Mouse (Mus musculus) spleen, postnatal 10 days (tissue): Measurements from ENCODE around the gene Rab13.
"Not testable (repeated sequence)": the region's sequence is repeated elsewhere in the genome, so short reads cannot be mapped to it uniquely, and the experiment has no call there.

Source experiments
- DNase-seq, 2 experiments: peaks; one replicate each; pipeline ENCODE4 v3.0.0; 2021 to 2022; ENCODE audit warnings: low spot score in 2 of 2

Rab13 gene

DNA sequence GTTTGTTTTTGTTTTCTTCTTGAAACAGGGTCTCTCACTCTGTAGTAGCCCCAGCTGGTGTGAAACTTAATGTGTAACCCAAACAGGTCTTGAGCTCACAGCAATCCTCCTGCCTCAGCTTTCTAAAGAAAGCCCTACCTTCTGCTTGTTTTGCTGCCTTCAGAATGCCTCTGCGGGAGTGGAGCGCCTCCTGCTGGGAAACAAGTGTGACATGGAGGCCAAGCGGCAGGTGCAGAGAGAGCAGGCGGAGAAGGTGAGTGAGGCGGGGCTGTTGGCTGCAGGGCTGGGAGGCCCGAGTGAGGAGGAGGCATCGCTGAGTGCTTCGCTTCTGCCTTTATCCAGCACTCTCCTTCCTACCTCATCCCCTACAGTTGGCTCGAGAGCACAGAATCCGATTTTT, 10.8 kb downstream of the Rab13 start:
- DNase-seq: no peak

DNA sequence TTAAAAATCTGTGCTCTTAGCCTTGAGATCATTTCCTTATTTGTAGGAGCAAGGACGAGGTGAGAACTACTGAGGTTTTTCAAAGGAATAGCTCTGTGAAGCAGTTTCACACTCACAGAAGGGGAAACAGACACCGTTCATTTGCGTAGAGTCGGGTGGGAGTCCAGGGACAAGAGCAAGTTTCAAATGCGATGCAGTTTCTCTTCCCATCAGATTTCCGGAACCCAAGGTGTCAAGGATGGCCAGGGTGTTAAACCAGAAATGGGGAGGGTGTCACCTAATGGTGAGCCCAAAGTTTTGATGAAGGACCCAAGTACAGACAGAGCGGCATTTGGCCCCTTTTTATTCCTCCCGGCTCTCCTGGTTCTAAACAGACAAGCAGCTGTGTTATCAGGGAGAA, 17.6 kb downstream of the Rab13 start:
- DNase-seq: peak in 1 of 2 experiments; percentile 29

DNA sequence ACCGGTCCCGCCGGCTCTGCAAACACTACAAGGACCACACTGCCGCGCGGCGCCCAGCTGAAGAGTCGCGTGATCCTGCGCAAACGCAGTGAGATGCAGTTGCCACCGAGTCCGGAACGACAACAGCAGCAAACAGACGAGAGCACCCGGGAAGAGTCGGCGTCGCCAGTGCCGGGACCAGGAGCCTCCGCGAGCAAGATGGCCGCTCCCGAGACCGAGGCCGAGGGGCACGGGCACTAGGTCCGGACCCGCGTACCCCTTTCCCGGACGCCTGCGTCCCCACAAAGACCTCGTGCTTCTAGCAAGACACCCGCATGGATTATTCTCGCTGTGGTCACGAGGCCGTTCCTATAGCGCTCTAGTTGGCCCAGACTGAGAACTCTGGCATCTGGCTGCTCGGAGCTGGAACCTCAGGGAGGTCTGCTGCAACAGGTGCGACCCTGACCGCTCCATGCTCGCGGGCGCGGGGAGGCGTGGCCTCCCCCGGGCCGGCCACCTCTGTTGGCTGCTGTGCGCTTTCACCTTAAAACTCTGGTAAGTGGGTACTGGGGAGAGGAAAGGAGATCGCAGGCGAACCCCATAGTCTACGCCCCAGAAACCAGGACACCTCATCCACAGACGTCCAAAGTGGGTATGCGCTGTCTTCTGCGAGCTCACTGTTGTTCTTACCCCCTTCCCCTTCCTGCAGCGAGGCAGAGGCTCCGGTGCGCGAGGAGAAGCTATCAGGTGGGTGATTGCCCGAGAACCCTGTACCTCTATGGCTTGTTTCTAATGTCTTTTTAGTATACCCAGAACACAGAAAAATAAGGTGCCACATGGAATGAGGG, 18.2 kb downstream of the Rab13 start, which contains the start of gene Jtb:
Gene Jtb (plus strand): TSS at position 91 of the 827 bp plus-strand sequence.
- DNase-seq: peak; percentile 70 to 90

DNA sequence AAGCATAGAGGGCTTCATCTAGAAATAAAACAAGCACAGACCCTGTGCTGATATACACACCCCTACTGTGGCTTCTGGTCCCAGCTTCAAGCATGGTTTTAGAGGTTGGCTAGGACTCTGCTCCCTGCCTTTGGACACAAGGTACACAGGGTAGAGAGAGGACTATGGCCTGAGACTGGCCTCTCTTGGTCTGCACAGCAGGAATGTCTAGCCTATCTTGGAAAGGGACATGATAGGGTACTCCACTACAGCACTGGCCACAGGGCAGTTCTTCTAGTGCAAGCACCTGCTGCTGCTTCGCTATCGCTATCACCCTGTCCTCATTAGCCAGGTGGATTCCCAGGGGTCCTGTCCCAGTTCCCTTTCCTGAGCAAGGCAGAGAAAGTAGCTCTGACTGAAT, 27.8 kb downstream of the Rab13 start:
- no peak for DNase-seq

DNA sequence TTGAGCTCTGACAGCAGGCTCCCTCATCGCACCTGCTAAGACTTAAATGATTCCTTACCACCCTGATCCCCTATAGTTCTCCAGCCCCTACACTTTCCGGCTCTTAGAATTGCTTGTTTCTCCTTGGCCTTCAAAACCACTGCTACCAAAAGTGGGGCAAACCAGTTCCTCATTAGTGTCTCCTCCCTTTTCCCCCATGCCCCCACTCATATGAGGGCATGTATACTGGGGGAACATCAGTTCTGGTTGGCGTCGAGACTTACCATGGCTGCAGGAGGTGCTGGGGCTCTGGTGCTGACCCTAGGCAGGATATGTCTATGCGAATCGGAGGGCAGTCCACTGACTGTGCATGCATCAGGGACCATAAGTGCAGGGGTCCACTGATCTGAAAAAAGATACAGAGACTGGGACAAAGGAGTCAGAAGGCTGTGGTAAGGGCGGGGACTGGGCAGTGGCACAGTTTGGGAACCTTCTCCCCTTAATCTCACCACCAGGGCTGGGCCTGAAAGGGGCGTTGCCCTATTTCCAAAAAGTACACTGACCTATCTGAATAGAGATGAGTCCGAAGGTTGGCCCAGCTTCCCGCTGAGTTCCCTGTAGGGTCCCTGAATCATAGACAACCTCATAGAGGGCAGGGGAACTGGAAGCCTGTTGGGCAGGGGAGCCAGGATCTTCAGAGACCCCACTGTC, 28.3 kb downstream of the Rab13 start:
- no peak for DNase-seq

DNA sequence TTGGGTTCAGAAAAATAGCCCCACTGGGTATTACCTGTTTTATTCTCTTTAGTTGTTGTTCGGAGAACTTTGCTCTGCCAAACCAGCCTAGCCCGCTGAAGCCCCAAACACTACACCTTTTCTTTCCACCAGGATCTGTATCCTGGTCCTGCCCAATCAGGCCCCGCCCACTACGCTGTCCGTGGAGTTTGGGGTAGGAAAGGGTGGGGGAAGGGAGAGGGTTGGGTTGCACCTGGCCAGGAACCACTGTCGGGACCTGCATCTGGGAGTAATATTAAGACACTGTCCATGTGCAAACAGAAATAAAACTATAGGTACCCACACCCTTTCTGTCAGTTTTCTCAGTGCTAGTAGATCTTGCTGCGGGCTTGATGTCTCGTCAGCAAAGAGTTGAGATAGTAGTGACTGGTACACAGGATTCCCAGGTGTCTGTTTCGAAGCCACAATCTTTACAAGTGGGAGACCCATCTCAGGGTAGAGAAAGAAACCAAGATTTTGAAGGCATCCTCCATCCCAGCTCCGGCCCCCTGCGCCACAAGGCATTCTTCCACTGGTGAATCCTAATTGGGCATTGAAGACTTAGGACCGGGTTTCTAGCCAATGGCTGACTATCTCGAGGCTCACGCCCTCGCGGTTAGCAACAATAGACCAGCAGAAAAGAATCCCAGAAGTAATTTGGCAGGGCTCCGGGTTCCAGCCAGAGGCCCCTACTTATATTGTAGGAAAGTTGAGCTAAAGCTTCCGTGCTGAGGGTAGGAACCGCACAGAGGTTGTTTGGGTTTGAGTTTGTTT, 29.7 kb downstream of the Rab13 start, which contains the start of gene Creb3l4:
Gene Creb3l4 (minus strand): TSS at position 529 of the 792 bp plus-strand sequence.
- DNase-seq: no peak

DNA sequence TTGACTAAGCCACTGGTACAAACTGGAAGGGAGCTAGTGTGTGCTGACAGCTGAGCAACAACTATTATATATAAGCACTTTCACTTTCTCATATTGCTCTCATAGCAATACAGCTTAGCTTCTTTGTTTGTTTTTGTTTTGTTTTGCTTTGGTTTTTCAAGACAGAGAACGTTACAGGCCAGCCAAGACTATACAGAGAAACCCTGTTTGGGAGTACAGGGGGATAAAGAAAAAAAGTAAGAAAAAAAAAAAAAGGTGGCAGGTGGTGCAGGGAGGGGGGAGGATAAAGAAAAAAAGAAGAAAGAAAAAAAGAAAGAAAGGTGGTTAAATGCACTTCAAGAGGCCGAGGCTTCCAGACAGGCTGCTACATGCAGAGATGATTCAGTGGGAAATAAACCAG, 31.9 kb downstream of the Rab13 start:
- DNase-seq: no peak

DNA sequence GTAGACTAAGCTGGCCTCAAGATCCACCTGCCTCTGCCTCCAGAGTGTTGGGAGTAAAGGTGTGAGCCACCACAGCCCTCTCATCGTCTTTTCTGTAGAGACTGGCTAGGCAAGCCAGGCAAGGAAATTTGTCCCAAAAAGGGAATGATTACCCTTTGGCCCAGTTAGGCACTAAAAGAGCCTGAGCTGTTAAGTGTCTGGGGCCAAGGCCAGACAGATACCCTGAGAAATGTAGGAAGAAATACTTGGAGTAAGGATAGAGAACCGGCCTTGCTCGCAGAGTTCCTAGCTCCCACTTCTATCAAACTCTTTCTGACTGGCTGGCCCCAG, 34.1 kb downstream of the Rab13 start:
- no peak for DNase-seq

DNA sequence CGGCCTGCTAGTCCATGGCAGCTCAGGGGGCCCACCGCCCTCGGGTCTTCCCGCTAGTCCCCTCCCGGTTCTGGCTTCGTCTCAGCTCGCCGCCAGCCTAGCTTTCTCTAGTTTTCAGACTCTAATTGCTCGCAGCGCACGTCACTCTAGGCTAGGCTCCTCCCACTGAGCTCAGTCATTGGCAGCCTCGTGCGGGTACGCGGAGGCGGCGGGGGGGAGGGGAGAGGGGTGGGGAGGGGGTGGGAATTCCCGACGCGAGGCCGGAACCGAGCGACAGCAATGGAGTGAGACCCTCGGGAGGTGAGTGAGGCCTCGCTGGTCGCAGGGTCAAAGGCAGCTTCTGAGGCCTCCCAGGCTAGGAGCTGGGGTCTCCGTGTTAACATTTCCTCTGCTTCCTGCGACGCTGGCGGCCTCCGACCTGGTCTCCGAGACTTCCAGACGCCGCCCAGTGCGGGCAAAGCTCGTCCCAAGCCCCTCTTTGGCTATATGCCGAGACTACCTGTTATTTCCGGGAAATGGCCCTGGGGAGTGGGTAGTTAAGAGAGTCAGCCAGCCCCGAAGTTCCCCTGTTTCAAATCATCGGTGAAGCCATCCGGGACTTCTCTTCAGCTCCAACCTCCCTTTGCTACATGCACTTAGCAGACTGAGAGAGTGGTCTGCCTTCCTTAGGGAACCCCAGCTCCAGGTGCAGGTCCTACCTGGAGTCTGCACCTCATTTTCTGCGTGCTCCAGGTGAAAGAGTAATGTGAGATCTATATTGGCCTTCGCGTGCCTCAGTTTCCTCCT, 34.7 kb downstream of the Rab13 start, which contains the start of gene Slc39a1:
Gene Slc39a1 (plus strand): TSS at position 213 of the 786 bp plus-strand sequence.
- DNase-seq: peak; percentile 73 to 89

DNA sequence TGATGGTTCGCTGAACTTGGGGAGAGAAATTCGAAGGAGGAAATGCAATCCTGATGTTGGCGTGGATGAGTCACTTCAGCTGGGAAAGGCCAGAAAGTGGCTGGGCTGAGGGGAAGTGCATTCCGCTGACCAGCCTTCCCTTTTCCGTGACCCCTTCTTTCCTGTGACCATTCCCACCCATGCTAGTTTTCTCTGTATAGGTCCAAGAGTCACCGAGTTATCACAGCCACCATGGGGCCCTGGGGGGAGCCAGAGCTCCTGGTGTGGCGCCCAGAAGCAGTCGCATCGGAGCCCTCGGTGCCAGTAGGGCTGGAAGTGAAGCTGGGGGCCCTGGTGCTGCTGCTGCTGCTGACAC, 35.2 kb downstream of the Rab13 start:
- DNase-seq: peak; percentile 26 to 44

DNA sequence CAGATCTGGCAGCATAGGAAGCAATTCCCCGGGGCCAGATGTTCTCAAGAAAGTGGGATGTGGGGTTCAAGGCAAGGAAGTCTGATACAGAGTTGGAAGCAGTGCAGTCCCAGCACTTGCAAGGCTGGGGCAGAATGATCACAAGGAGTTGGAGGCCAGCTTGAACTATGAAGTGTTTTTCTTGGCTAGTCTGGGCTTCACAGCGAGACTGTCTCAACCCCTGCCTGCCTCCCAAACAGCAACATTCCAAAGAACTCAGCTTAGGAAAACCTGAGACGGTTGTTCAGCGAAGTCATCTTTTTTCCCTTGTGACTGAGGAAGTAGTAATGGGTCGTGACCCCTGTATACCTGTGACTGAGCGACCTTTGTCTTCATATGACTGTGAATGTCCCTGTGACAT, 37.3 kb downstream of the Rab13 start:
- no peak for DNase-seq

DNA sequence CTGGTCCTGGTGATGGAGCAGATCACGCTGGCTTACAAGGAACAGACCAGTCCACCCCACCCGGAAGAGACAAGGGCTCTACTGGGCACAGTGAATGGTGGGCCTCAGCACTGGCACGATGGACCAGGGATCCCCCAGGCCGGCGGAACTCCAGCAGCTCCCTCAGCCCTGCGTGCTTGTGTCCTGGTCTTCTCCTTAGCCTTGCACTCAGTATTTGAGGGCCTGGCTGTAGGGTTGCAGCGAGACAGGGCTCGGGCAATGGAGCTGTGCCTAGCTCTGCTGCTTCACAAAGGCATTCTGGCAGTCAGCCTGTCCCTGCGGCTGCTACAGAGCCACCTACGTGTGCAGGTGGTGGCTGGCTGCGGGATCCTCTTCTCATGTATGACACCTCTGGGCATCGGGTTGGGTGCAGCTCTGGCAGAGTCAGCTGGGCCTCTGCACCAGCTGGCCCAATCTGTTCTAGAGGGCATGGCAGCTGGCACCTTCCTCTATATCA, 38.3 kb downstream of the Rab13 start:
- not testable (repeated sequence) for DNase-seq

DNA sequence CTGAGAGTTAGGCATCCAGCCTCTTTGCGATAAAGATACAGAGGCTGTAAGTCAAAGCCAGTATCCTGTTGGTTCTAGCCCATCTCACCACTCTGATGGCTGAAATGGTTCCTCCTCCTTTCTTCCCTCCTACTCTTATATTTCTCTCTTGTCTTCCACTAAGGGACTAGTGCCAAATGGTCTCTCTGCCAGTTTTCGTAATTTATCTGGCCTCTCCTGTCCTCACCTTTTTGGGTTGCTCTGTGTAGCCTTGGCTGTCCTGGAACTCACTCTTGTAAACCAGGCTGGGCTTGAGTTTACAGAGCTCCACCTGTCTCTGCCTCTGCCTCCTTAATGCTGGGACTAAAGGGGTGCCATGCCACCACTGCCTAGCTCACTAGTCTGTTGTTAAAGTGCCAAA, 39.2 kb downstream of the Rab13 start:
- not testable (repeated sequence) for DNase-seq

DNA sequence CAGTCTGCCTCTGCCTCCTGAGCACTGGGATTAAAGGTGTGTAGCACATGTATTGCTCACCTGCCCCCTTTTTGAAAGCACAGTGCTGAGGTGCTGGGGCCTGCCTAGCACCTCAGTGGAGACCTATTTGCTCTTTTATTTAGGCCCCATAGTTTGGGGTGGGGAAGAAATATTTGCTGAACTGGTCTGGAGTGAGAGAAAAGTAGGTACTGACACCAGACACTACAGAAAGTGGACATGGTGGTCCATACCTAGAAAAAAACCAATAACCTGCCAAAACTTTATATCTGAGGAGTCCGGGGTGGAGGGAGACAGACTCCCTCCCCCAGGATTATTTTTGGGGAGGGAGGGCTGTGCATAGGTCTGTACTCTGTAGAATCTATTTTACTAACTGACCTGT, 39.7 kb downstream of the Rab13 start:
- DNase-seq: not testable (repeated sequence)

DNA sequence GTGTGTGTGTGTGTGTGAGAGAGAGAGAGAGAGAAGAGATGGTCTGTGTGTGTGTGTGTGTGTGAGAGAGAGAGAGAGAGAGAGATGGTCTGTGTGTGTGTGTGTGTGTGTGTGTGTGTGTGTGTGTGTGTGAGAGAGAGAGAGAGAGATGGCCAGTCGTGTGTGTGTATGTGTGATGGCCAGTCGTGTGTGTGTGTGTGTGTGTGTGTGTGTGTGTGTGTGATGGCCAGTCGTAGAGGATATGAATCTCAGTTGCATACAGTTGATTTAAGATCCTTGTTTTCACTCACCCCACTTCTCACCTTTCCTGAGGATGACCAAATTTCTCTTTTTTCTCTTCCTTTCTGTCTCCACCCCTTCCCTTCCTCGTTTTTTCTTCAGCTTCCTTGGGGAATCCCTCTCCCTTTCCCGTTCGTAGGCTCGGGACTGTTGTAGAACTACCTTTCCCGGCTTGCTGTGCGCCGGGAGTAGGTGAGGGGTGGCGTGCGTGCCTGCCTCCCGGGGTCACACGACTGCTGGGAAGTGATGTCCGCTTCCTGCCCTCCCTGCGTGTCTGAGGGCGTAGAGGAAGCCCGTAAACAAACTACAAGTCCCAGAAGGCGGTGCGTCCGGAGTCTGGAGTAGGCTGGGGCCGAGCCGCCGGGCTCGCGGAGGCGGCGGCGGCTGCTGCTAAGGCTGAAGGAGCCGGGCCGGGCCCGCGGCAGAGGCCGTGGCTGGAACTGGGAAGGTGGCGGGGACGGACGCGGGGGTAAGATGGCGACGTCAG, 40.3 kb downstream of the Rab13 start, which contains the start of gene Crtc2:
Gene Crtc2 (plus strand): TSS at position 511 of the 766 bp plus-strand sequence.
- peak; percentile 82 to 95 for DNase-seq

DNA sequence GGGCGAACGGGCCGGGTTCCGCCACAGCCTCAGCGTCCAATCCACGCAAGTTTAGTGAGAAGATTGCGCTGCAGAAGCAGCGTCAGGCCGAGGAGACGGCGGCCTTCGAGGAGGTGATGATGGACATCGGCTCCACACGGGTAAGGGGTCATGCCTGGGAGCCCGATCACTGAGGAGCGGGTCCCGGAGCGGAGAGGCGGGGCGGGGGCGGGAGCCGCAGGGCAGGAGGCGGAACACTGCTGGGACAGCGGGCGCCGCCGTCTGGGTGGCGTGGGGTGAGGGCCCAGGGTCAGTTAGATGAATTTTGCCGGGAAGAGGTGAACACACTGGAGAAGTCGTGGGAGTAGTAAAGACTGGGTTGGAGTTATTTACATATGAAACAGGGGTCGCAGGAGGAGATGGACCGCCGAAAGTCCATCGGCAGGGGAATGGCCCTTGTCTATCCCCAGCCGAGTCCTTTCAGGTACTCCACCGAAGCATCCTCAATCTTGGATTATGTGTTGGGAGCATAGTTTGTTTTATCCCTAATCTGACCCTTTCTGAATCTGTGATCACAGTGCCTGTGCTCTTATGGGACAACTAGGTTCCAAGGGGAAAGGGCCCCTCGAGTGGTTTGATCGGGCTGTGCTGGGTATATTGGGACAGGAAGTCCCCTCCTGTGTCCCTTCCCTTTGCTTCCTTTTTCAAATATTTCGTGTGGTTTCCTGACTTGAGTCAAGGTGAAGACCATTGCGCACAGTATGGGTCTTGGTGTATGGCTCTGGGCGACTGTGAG, 41.1 kb downstream of the Rab13 start:
- DNase-seq: no peak

DNA sequence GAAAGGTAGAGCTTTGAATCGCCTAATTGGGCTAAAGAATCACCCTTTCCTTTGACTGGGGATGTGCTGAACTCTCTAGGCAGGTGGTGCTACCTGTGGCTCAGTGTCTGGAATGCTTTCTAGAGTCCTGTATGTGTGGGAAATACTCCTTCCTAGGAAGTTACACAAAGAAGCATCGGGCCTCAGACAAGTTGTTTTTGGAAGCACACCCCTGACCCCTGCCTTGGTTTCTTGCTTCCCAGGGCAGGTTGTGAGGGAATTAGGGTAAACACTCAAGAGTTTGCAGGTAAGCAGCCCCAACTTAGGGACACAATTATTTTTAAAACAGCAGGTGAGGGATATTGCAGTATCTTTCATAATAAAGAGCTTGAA, 41.7 kb downstream of the Rab13 start:
- DNase-seq: no peak

DNA sequence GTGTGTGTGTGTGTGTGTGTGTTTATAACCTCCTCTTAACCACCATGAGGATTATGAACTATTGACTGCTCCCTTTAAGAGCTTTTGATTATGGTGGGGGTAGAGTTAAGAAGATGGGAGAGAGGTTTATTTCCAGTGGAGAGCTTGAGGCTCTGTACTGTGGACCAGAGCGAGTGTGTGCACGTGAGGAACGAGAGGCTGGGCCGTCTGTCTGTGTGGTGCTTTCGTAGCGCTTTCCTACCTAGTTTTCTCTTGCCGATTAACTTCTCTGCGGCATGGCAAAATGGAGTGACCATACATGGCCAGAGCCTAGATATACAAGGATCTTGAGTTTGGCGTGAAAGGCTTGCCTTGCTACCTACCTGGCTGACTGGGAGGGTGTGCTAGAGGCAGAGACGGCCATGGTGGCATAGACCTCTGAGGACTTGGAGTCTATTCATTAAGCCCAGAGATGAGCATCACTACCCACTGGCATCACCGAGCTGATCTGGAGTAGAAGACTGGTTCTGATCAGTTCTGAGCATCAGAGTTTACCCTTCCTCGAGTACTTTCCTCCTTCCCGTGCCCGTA, 42.4 kb downstream of the Rab13 start:
- no peak for DNase-seq
